Mouse (Mus musculus): Measurements from ENCODE around the gene Serpinb9b. TPM values are rescaled to one million over a fixed set of nuclear protein-coding genes. Genes with fewer than 3 reads are reported as not detected.

Serpinb9b gene
- total and polyA plus RNA-seq, 3 experiments, result 1.5 to 3.9 TPM; not detected in 1

DNA sequence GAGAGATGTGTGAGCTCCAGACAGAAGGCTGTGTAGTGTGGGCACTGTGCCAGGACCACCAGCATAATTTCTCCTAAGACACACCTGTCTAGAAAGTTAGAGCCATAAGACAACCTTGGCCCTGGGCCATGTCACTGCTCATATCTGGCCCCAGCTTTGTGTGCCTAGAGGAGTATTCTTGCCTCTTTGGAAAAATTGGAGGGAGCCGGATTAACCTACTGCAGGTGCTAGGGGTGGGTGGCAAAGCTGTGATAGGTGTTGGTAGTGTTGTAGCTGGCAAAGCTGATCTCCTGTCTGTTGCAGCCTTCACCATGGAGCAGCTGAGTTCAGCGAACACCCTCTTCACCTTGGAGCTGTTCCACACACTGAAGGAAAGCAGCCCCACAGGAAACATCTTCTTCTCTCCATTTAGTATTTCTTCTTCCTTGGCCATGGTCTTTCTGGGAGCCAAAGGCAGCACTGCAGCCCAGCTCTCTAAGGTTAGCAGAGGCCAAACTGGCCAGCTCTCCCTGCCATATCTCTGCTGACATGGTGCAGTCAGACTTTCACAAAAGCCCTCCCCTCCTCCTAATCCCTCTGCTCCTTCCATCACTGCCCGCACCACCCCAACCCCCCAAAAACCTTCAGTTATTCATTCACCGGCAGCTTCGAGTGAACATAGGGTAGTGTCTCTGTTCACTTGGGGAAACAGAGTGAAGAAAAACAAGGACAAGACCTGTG lies 57.9 kb downstream of the Serpinb9b start:
- no peak for DNase-seq (ENCODE audit: low read depth, low spot score)
- H3K9ac ChIP-seq (ENCODE audit: control insufficient read depth, low read depth, low read length, poor library complexity, severe bottlenecking), result no peak overlapping the region
- H3K27ac ChIP-seq (ENCODE audit: control insufficient read depth, low read depth, low read length), result no peak overlapping the region

DNA sequence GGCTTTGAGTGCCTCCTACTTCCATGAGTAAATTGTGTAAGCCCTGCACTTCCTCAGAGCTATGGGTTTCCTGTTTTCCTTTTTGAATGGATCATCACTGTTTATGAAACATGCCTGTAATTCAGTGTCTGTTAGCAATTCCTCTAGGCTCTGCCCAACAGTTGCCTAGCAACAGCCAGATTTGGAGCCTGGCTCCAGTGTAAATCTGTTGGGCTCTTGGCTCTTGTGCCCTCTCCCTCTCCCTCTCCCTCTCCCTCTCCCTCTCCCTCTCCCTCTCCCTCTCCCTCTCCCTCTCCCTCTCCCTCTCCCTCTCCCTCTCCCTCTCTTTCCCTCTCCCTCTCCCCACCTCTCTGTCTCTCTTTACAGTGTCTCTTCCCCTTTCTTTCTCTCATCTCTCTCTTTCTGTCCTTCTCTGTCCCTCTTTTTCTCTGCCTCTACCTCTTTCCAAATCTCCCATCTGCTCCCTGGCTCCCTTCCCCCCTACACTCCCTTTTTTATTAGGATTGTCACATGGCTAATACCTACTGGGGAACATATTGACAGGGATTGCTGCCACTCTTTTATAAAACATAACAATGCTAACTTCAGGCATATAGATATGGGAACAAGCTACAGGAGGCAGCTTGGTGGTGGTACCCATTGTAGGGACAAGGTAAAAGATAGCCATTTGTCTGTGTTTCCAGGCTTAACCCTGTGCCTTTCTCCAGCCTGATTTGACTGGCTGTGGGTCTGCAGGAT lies 58.6 kb downstream of the Serpinb9b start:
- Histone ChIP-seq H3K27ac (ENCODE audit: control insufficient read depth, low read depth, low read length) (no peak overlapping the region), H3K27me3 (ENCODE audit: control insufficient read depth in 1 of 2, insufficient read depth in 2 of 2, low read length in 2 of 2) (no peaks in the 10 kb centered on the region), H3K36me3 (ENCODE audit: control insufficient read depth in 1 of 2, insufficient read depth in 2 of 2, low read length in 2 of 2) (no peaks in the 10 kb centered on the region), H3K4me3 (ENCODE audit: control insufficient read depth in 1 of 2, insufficient read depth in 1 of 2, low read depth in 2 of 2, low read length in 2 of 2) (no peak overlapping the region), H3K9me3 (replicated peaks; ENCODE audit: insufficient read depth, low read length) (no peaks in the 10 kb centered on the region), H3K4me1 (ENCODE audit: control insufficient read depth in 1 of 2, insufficient read depth in 2 of 2, low read length in 2 of 2) (no peaks in the 10 kb centered on the region), H3K79me2 (ENCODE audit: control insufficient read depth, insufficient read depth, low read length, poor library complexity) (no peaks in the 10 kb centered on the region), H3K9ac (ENCODE audit: control insufficient read depth, low read depth, low read length, poor library complexity, severe bottlenecking) (no peak overlapping the region)
- TF ChIP-seq CTCF (IDR thresholded peaks at IDR 0.05 in 2 of 3, conservative IDR thresholded peaks at IDR 0.05 in 1 of 3; ENCODE audit: control insufficient read depth in 1 of 3, insufficient read depth in 1 of 3, low read depth in 2 of 3, low read length in 3 of 3, poor library complexity in 1 of 3, severe bottlenecking in 1 of 3) (no peak), MXI1 (IDR thresholded peaks at IDR 0.05; ENCODE audit: low read depth, low read length) (no peak), SIN3A (IDR thresholded peaks at IDR 0.05; ENCODE audit: low read length) (no peak), CHD2 (IDR thresholded peaks at IDR 0.05; ENCODE audit: low read length) (no peak), BHLHE40 (IDR thresholded peaks at IDR 0.05; ENCODE audit: borderline replicate concordance, low read depth, low read length) (no peak)
- no peak for DNase-seq (ENCODE audit: low read depth, low spot score)

More for the DNA sequence above, 57.9 kb downstream of the Serpinb9b start:
- H3K27me3 ChIP-seq (ENCODE audit: control insufficient read depth in 1 of 2, insufficient read depth in 2 of 2, low read length in 2 of 2), result no peaks in the 10 kb centered on the region
- H3K4me1 ChIP-seq (ENCODE audit: control insufficient read depth in 1 of 2, insufficient read depth in 2 of 2, low read length in 2 of 2), result no peaks in the 10 kb centered on the region
- no peak for TF ChIP-seq TAL1 (IDR thresholded peaks at IDR 0.05; ENCODE audit: low read length)
- no peak overlapping the region for H3K4me3 ChIP-seq (ENCODE audit: control insufficient read depth in 1 of 2, insufficient read depth in 1 of 2, low read depth in 2 of 2, low read length in 2 of 2)
- H3K79me2 ChIP-seq (ENCODE audit: control insufficient read depth, insufficient read depth, low read length, poor library complexity), result no peaks in the 10 kb centered on the region
- H3K9me3 ChIP-seq (replicated peaks; ENCODE audit: insufficient read depth, low read length), result no peaks in the 10 kb centered on the region
- H3K36me3 ChIP-seq (ENCODE audit: control insufficient read depth in 1 of 2, insufficient read depth in 2 of 2, low read length in 2 of 2), result no peaks in the 10 kb centered on the region

DNA sequence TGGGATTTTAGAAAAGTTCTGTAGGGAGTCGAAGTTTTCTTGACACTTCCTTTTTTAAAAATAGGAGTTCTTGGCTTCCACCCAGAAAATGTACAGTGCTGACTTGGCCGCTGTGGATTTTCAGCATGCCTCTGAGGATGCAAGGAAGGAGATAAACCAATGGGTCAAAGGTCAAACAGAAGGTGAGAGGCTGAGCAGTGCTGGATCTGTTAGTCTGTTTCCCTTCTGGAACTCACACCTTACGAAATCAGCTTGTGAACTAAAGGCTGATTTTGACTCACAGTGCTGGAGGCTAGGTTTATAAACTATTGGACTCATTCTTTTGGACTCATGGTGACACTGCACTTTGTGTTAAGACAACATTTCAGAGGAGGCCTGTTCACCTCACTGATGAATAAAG lies 62.4 kb downstream of the Serpinb9b start:
- no peak for DNase-seq (ENCODE audit: low read depth, low spot score)
- Histone ChIP-seq H3K4me3 (ENCODE audit: control insufficient read depth in 1 of 2, insufficient read depth in 1 of 2, low read depth in 2 of 2, low read length in 2 of 2) (no peak overlapping the region), H3K9me3 (replicated peaks; ENCODE audit: insufficient read depth, low read length) (no peaks in the 10 kb centered on the region), H3K4me1 (ENCODE audit: control insufficient read depth in 1 of 2, insufficient read depth in 2 of 2, low read length in 2 of 2) (no peaks in the 10 kb centered on the region), H3K79me2 (ENCODE audit: control insufficient read depth, insufficient read depth, low read length, poor library complexity) (no peaks in the 10 kb centered on the region), H3K9ac (ENCODE audit: control insufficient read depth, low read depth, low read length, poor library complexity, severe bottlenecking) (no peak overlapping the region), H3K27me3 (ENCODE audit: control insufficient read depth in 1 of 2, insufficient read depth in 2 of 2, low read length in 2 of 2) (no peaks in the 10 kb centered on the region; a peak in 1 of 4 replicates), H3K27ac (ENCODE audit: control insufficient read depth, low read depth, low read length) (no peak overlapping the region), H3K36me3 (ENCODE audit: control insufficient read depth in 1 of 2, insufficient read depth in 2 of 2, low read length in 2 of 2) (no peaks in the 10 kb centered on the region)
- no peak for TF ChIP-seq KAT2A (conservative IDR thresholded peaks at IDR 0.05; ENCODE audit: low read depth, low read length)
- TF ChIP-seq POLR2AphosphoS5 (IDR thresholded peaks at IDR 0.05; ENCODE audit: borderline replicate concordance, low read depth, low read length), result no peak
- TF ChIP-seq POLR2A (IDR thresholded peaks at IDR 0.05; ENCODE audit: control insufficient read depth in 1 of 2, insufficient read depth in 1 of 2, low read depth in 1 of 2, low read length in 2 of 2, poor library complexity in 1 of 2), result no peak
- TF ChIP-seq EP300 (IDR thresholded peaks at IDR 0.05; ENCODE audit: low read depth in 1 of 2, low read length in 2 of 2), result no peak
- no peak for TF ChIP-seq CHD1 (IDR thresholded peaks at IDR 0.05; ENCODE audit: low read depth, low read length)
- no peak for TF ChIP-seq CHD2 (IDR thresholded peaks at IDR 0.05; ENCODE audit: low read length)
- TF ChIP-seq HCFC1 (IDR thresholded peaks at IDR 0.05; ENCODE audit: low read depth, low read length), result no peak

Measured in MEL (cell line).